Mouse (Mus musculus): Measurements from ENCODE around the gene Sephs1. TPM values are rescaled to one million over a fixed set of nuclear protein-coding genes. Genes with fewer than 3 reads are reported as not detected.

Gene Sephs1
- total RNA-seq, 2 experiments from 2014 or later: 31.5 to 43.5 TPM

Other genes with a start within 250 kb of the Sephs1 start
- 10 to 100 TPM; 30.9 to 41.5 TPM for gene Prpf18, start 229.5 kb upstream of the Sephs1 start, total RNA-seq (2021)
- gene Bend7, start 163.7 kb upstream of the Sephs1 start, total RNA-seq (2021): 10 to 100 TPM; 14.3 to 18.6 TPM
- 100 to 1,000 TPM; 343 to 349 TPM for gene Phyh, start 37.5 kb downstream of the Sephs1 start, total RNA-seq (2021)
- not detected for gene Ucma, start 94.6 kb downstream of the Sephs1 start, total RNA-seq (2021)
- 1 to 10 TPM; 3.4 to 3.7 TPM for gene Mcm10, start 131.2 kb downstream of the Sephs1 start, total RNA-seq (2021)
- gene Optn, start 182.5 kb downstream of the Sephs1 start, total RNA-seq (2021): 100 to 1,000 TPM in 1 of 2 experiments, 10 to 100 TPM in 1; 97.8 to 174 TPM